Mouse (Mus musculus): Measurements from ENCODE around the gene Strn4. TPM values are rescaled to one million over a fixed set of nuclear protein-coding genes. Genes with fewer than 3 reads are reported as not detected.

The Strn4 gene
- total and polyA plus RNA-seq, 2 experiments from 2014 or later, result 61.1 to 128 TPM

DNA sequence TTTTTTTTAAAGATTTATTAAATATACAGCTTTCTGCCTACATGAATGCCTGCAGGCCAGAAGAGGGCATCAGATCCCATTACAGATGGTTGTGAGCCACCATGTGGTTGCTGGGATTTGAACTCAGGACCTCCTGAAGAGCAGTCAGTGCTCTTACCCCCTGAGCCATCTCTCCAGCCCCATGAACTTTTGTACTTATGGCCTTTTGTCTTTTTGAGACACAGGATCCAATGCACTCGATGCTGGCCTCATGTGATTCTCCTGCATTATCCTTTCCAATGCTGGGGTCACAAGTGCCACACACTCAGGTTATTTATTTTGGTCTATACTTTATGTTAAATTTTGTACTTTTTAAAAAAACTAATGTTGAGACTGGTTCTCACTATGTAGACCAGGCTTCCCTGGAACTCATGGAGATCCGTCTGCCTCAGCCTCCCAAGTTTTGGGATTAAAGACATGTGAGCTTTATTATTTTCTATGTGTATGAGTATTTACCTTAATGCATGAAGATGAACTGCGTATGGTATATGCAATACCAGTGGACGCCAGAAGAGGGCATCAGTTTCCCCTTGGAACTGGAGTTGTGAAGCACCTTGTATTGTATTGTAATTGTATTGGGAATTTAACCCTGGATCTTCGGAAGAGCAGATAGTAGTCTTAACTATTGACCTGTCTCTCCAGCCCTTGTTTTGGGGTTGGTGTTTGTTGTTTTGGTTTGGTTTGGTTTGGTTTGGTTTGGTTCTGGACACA lies 44.4 kb downstream of the Strn4 start:
- Histone ChIP-seq H3K4me3 (ENCODE audit: low read depth, low read length) (no peak overlapping the region), H3K36me3 (replicated peaks; ENCODE audit: control insufficient read depth, insufficient read depth, low read length) (peaks cover 57% of the 10 kb centered on the region), H3K27ac (ENCODE audit: low read depth) (no peak overlapping the region), H3K4me2 (ENCODE audit: low read depth, low read length) (no peak overlapping the region), H3K27me3 (ENCODE audit: control insufficient read depth, insufficient read depth, low read length) (no peaks in the 10 kb centered on the region), H3K9me3 (replicated peaks; ENCODE audit: control insufficient read depth, low read length) (no peaks in the 10 kb centered on the region), H3K9ac (replicated peaks; ENCODE audit: low read depth, low read length) (no peak overlapping the region), H3K4me1 (ENCODE audit: control insufficient read depth, insufficient read depth) (no peaks in the 10 kb centered on the region)
- DNase-seq (ENCODE audit: low spot score), result no peak
- WGBS, result 34% methylated on average over 5 of the region's 5 CpGs
- TF ChIP-seq CTCF (IDR thresholded peaks at IDR 0.05; ENCODE audit: low read depth) (peak; percentile 78), EP300 (IDR thresholded peaks at IDR 0.05; ENCODE audit: low read depth) (no peak)
- ATAC-seq (ENCODE audit: insufficient read depth, low read depth), result no peak

DNA sequence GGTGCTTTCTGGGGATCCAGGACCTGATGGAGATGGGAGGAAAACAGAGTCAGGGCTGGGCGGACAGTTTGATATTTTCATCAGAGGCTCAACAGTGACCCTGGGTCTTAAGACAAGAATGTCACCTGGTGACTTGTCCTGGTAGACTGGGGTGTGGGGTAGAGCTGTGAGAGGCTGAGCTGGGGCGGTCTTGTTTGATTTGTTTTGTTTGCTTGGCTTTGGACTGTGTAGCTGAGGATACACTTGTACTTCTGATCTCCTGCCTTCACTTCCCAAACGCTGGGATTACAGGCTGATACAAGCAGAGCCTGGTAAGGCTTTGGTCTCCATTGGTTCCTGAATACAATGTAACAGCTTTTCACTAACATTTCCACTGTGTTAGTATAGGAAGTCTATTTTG lies 51.8 kb downstream of the Strn4 start:
- no peak for ATAC-seq (ENCODE audit: insufficient read depth, low read depth)
- Histone ChIP-seq H3K9ac (replicated peaks; ENCODE audit: low read depth, low read length) (no peak overlapping the region), H3K4me3 (ENCODE audit: low read depth, low read length) (no peak overlapping the region), H3K4me1 (ENCODE audit: control insufficient read depth, insufficient read depth) (no peaks in the 10 kb centered on the region), H3K4me2 (ENCODE audit: low read depth, low read length) (no peak overlapping the region), H3K27ac (ENCODE audit: low read depth) (no peak overlapping the region), H3K36me3 (replicated peaks; ENCODE audit: control insufficient read depth, insufficient read depth, low read length) (peaks cover 66% of the 10 kb centered on the region), H3K9me3 (replicated peaks; ENCODE audit: control insufficient read depth, low read length) (no peaks in the 10 kb centered on the region), H3K27me3 (ENCODE audit: control insufficient read depth, insufficient read depth, low read length) (no peaks in the 10 kb centered on the region)
- TF ChIP-seq EP300 (IDR thresholded peaks at IDR 0.05; ENCODE audit: low read depth) (no peak), CTCF (IDR thresholded peaks at IDR 0.05; ENCODE audit: low read depth) (no peak)
- 85% methylated on average over 3 of the region's 3 CpGs for WGBS
- DNase-seq (ENCODE audit: low spot score), result no peak

DNA sequence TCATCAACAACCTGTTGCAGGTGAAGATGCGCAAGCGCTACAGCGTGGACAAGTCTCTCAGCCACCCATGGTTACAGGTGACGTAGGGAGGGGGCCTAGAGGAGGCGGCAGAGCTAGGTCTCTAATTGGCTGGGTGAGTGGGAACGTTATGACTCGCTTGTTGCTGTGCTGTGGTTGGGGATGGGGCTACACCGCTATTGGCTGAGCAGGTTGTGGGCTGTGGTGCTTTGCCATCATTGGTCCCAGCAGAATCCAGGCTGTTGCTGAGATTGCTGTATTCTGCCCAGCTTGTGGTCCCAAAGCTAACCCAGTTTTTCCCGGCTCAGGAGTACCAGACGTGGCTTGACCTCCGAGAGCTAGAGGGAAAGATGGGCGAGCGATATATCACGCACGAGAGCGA lies 53.8 kb downstream of the Strn4 start:
- Histone ChIP-seq H3K27me3 (ENCODE audit: control insufficient read depth, insufficient read depth, low read length) (no peaks in the 10 kb centered on the region), H3K27ac (ENCODE audit: low read depth) (no peak overlapping the region), H3K4me2 (ENCODE audit: low read depth, low read length) (no peak overlapping the region), H3K36me3 (replicated peaks; ENCODE audit: control insufficient read depth, insufficient read depth, low read length) (peaks cover 53% of the 10 kb centered on the region), H3K4me3 (ENCODE audit: low read depth, low read length) (no peak overlapping the region), H3K9ac (replicated peaks; ENCODE audit: low read depth, low read length) (no peak overlapping the region), H3K9me3 (replicated peaks; ENCODE audit: control insufficient read depth, low read length) (no peaks in the 10 kb centered on the region), H3K4me1 (ENCODE audit: control insufficient read depth, insufficient read depth) (no peaks in the 10 kb centered on the region)
- ATAC-seq (ENCODE audit: insufficient read depth, low read depth), result peak; percentile 58; the same call in 1 of the 2 replicates
- TF ChIP-seq CTCF (IDR thresholded peaks at IDR 0.05; ENCODE audit: low read depth) (no peak), EP300 (IDR thresholded peaks at IDR 0.05; ENCODE audit: low read depth) (no peak)
- no peak for DNase-seq (ENCODE audit: low spot score)
- 52% methylated on average over 16 of the region's 16 CpGs for WGBS

DNA sequence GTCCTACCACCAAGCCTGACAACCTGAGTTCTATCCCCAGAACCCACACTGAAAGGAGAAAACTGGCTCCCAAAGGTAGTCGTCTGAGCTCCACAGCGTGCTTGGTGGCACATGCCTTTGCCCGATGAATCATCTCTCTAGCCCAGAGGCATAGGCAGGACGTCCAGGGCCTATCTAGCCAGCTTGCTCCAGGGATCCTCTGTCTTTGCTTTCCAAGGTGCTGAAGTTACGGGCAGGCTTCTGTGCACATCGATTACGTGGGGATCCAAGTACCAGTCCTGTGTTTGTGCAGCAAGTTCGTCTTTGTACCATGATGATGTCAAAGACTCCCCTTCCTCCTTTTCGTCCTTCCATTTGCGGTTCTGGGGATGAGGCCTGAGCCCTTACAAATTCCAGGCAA lies 55.9 kb downstream of the Strn4 start:
- WGBS, result 66% methylated on average over 10 of the region's 10 CpGs
- ATAC-seq (ENCODE audit: insufficient read depth, low read depth) (no peak), DNase-seq (ENCODE audit: low spot score) (no peak)
- H3K4me2 ChIP-seq (ENCODE audit: low read depth, low read length), result no peak overlapping the region
- 0 out of 2 replicates have a peak, but pooled peaks cover 9% of the 10 kb centered on the region for H3K4me1 ChIP-seq (ENCODE audit: control insufficient read depth, insufficient read depth)
- no peak overlapping the region for H3K4me3 ChIP-seq (ENCODE audit: low read depth, low read length)
- H3K36me3 ChIP-seq (replicated peaks; ENCODE audit: control insufficient read depth, insufficient read depth, low read length), result peaks cover 35% of the 10 kb centered on the region
- no peak overlapping the region for H3K27ac ChIP-seq (ENCODE audit: low read depth)
- TF ChIP-seq EP300 (IDR thresholded peaks at IDR 0.05; ENCODE audit: low read depth), result no peak
- no peak for TF ChIP-seq CTCF (IDR thresholded peaks at IDR 0.05; ENCODE audit: low read depth)
- H3K9me3 ChIP-seq (replicated peaks; ENCODE audit: control insufficient read depth, low read length), result no peaks in the 10 kb centered on the region
- H3K27me3 ChIP-seq (ENCODE audit: control insufficient read depth, insufficient read depth, low read length), result no peaks in the 10 kb centered on the region
- no peak overlapping the region for H3K9ac ChIP-seq (replicated peaks; ENCODE audit: low read depth, low read length)

DNA sequence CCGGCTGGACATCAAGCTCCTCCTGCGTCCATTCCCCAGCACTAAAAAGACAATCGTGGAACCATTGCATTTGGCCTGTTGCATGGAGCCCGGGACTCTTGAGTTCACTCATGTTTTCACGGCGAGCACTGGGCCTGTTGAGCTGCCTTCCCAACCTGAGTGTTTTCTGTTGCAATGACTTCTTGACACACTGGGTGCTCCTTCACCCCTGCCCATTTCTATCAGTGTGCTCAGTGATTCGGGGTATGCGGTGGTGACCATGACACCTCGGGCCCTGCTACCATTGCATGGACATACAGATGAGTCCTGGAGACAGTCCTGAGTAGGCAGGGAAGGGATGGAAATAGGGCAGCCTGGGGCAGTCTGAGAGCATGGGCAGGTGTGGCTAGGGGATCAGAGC lies 56.8 kb downstream of the Strn4 start:
- TF ChIP-seq CTCF (IDR thresholded peaks at IDR 0.05; ENCODE audit: low read depth) (no peak), EP300 (IDR thresholded peaks at IDR 0.05; ENCODE audit: low read depth) (no peak)
- Histone ChIP-seq H3K9ac (replicated peaks; ENCODE audit: low read depth, low read length) (no peak overlapping the region), H3K27ac (ENCODE audit: low read depth) (no peak overlapping the region), H3K9me3 (replicated peaks; ENCODE audit: control insufficient read depth, low read length) (no peaks in the 10 kb centered on the region), H3K4me1 (ENCODE audit: control insufficient read depth, insufficient read depth) (0 out of 2 replicates have a peak, but pooled peaks cover 15% of the 10 kb centered on the region), H3K4me2 (ENCODE audit: low read depth, low read length) (no peak overlapping the region), H3K4me3 (ENCODE audit: low read depth, low read length) (no peak overlapping the region), H3K36me3 (replicated peaks; ENCODE audit: control insufficient read depth, insufficient read depth, low read length) (peaks cover 30% of the 10 kb centered on the region), H3K27me3 (ENCODE audit: control insufficient read depth, insufficient read depth, low read length) (no peaks in the 10 kb centered on the region)
- WGBS, result 95% methylated on average over 9 of the region's 9 CpGs
- DNase-seq (ENCODE audit: low spot score), result no peak
- ATAC-seq (ENCODE audit: insufficient read depth, low read depth), result no peak

DNA sequence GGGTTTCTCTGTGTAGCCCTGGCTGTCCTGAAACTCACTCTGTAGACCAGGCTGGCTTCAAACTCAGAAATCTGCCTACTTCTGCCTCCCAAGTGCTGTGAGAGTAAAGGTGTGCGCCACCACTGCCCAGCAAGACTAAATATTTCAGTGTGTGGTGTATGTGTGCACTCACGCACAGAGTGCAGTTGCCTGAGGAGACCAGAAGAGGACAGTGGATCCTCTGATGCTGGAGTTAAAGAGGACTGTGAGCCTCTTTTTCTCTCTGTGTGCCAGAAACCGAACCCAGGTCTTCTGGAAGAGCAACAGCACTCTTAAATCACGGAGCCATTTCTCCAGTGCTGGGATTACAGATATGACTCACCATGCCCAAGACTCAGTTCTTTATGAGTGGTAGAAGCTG lies 57.7 kb downstream of the Strn4 start:
- H3K4me1 ChIP-seq (ENCODE audit: control insufficient read depth, insufficient read depth), result 0 out of 2 replicates have a peak, but pooled peaks cover 15% of the 10 kb centered on the region
- peaks cover 23% of the 10 kb centered on the region for H3K36me3 ChIP-seq (replicated peaks; ENCODE audit: control insufficient read depth, insufficient read depth, low read length)
- DNase-seq (ENCODE audit: low spot score) (no peak), ATAC-seq (ENCODE audit: insufficient read depth, low read depth) (no peak)
- no peak overlapping the region for H3K4me3 ChIP-seq (ENCODE audit: low read depth, low read length)
- peak; percentile 18; the same call in 1 of the 2 replicates for TF ChIP-seq CTCF (IDR thresholded peaks at IDR 0.05; ENCODE audit: low read depth)
- TF ChIP-seq EP300 (IDR thresholded peaks at IDR 0.05; ENCODE audit: low read depth), result no peak
- no peaks in the 10 kb centered on the region for H3K9me3 ChIP-seq (replicated peaks; ENCODE audit: control insufficient read depth, low read length)
- no peak overlapping the region for H3K4me2 ChIP-seq (ENCODE audit: low read depth, low read length)
- no peak overlapping the region for H3K27ac ChIP-seq (ENCODE audit: low read depth)
- no peak overlapping the region for H3K9ac ChIP-seq (replicated peaks; ENCODE audit: low read depth, low read length)
- WGBS, result 88% methylated on average over 4 of the region's 4 CpGs
- no peaks in the 10 kb centered on the region for H3K27me3 ChIP-seq (ENCODE audit: control insufficient read depth, insufficient read depth, low read length)
